Mouse (Mus musculus) stomach, embryonic 16.5 days (tissue): ENCODE measurements at regions not wholly inside any gene's neighbourhood (a gene's known extent, or its start where the extent isn't known, plus 50 kb on each side); places are given as distances from the start of the nearest gene placed in this dataset.

Source experiments
- ATAC-seq: fragments of 200-750 bp; cut with Nextera tagmentation; 2 replicates; pipeline ENCODE4 v1.8.0; 2017; ENCODE audit warnings: moderate number of reproducible peaks, moderate TSS enrichment; ENCODE audit not compliant: insufficient read depth, low FRiP score
- H3K27ac ChIP-seq: fragments of 300-500 bp; sonication (generic); 2 replicates; pipeline ENCODE4 v1.5.1; 2014; ENCODE audit warnings: low read length
- H3K27me3 ChIP-seq: fragments of 300-500 bp; sonication (generic); 2 replicates; pipeline ENCODE4 v1.6.1; 2014; ENCODE audit warnings: low read length, control low read depth, mixed read lengths; ENCODE audit not compliant: control insufficient read depth, insufficient read depth
- H3K36me3 ChIP-seq: fragments of 300-500 bp; sonication (generic); 2 replicates; pipeline ENCODE4 v1.6.1; 2014; ENCODE audit warnings: low read length; ENCODE audit not compliant: control insufficient read depth, insufficient read depth
- H3K4me1 ChIP-seq: fragments of 300-500 bp; sonication (generic); 2 replicates; pipeline ENCODE4 v1.6.1; 2014; ENCODE audit warnings: low read length, control low read depth, mixed read lengths; ENCODE audit not compliant: control insufficient read depth, insufficient read depth
- H3K4me2 ChIP-seq: fragments of 300-500 bp; sonication (generic); 2 replicates; pipeline ENCODE4 v1.6.1; 2014; ENCODE audit warnings: low read depth, low read length, mixed read lengths
- H3K4me3 ChIP-seq: fragments of 300-500 bp; sonication (generic); replicated peaks from 2 replicates; pipeline ENCODE4 v1.5.1; 2014; ENCODE audit warnings: mild to moderate bottlenecking, low read length
- H3K9ac ChIP-seq: fragments of 300-500 bp; sonication (generic); 2 replicates; pipeline ENCODE4 v1.6.1; 2014; ENCODE audit warnings: low read length
- H3K9me3 ChIP-seq: fragments of 300-500 bp; sonication (generic); replicated peaks from 2 replicates; pipeline ENCODE4 v1.6.1; 2016; ENCODE audit warnings: low read length, control low read depth; ENCODE audit not compliant: control insufficient read depth
- WGBS: fragments of 180-500 bp; shearing (Covaris S2); extraction: QIAGEN DNeasy Blood & Tissue Kit; methylation state at CpG from one replicate; pipeline ENCODE4 v1.1.7; 2014; 5-methylcytosine and 5-hydroxymethylcytosine counted together

DNA sequence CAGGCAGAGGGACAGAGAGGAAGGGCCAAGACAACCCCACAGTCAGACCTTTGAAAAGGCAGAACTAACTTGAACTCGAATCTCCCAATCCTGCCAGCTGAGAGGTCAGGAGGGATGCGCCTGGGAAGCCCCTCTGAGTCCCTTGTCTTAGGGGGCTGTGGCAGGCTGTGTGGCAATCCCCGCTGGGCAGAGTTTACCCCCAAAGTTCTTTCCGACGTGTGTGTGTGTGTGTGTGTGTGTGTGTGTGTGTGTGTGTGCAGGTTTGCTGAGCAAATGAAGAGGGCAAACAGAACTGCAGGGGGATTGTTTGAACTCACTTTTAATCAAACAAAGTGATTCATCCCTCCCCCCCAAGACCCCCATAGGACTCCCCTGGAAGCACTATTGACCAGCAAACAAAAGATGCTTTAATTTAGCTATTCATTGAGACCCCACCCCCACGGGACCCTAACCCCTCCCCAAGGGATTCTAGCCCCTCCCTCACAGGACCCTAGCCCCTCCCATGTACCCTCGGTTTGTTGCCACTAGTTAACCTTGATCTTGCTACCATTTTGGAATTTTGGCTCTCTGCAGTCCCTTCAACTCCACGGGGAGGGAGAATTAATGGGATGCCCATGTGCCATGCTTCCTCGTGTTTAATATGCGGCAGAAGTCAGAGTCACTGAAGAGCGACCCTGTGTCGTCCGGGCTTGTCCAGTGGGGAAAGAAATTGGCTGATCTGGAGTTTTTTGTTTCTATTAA, 143.4 kb upstream of the Gli2 start:
- Histone ChIP-seq H3K4me3 (no peak overlapping the region), H3K27me3 (no peaks in the 10 kb centered on the region), H3K9me3 (no peaks in the 10 kb centered on the region), H3K27ac (0 out of 2 replicates have a peak overlapping the region, but pooled peaks have one; percentile 0), H3K4me1 (no peaks in the 10 kb centered on the region), H3K36me3 (no peaks in the 10 kb centered on the region), H3K4me2 (peak overlapping the region; percentile 0; the same call in 1 of the 2 replicates), H3K9ac (no peak overlapping the region)
- 50% methylated on average over 13 of the region's 13 CpGs for WGBS
- ATAC-seq = peak; percentile 41; the same call in 1 of the 2 replicates

DNA sequence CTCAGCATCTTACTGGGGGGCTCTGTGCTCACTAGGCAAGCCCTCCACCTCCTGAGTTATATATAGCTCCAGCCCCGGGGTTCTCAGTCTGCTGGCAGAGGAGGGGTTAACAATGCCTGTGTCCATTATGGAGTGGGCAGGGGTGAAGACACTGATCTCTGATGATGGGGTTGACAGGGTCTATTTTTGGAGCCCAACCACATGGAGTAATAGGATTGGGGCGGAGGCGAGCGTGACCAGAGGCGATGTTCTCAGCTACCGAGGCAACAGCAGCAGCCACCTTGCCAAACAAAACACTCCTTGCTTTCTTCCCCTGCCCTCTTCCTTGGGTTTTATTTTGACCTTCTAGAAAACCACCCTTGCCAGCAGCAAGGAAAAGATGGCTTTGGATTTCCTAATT, 141.1 kb upstream of the Gli2 start:
- WGBS = 49% methylated on average over 6 of the region's 6 CpGs
- H3K36me3 ChIP-seq = no peaks in the 10 kb centered on the region
- no peaks in the 10 kb centered on the region for H3K9me3 ChIP-seq
- no peak overlapping the region for H3K4me3 ChIP-seq
- no peak overlapping the region for H3K27ac ChIP-seq
- no peaks in the 10 kb centered on the region for H3K27me3 ChIP-seq
- no peak overlapping the region for H3K9ac ChIP-seq
- no peaks in the 10 kb centered on the region; the same call in 1 of the 2 replicates for H3K4me1 ChIP-seq
- no peak overlapping the region for H3K4me2 ChIP-seq
- ATAC-seq = no peak

DNA sequence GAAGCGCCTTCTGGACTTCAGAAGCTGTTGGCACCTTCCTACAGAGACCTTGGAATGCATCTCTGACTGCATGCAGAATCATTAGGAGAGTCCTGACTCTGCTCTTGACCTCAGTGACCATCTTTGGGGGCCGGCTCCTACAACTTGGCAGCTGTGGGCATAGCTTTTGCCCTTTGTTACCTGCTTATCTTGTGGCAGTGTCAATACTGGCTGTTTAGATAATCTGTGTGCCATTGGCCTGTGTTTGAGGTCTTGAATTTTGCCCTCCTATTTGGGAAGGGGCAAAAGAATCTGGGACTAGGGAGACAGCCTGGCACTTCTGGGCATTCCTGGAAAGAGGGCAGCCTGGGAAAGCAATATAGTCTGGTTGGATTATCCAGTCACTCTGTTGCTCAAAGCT, 137.8 kb upstream of the Gli2 start:
- Histone ChIP-seq H3K9me3 (no peaks in the 10 kb centered on the region), H3K27ac (no peak overlapping the region), H3K27me3 (no peaks in the 10 kb centered on the region), H3K4me2 (no peak overlapping the region), H3K36me3 (no peaks in the 10 kb centered on the region), H3K4me1 (no peaks in the 10 kb centered on the region; the same call in 1 of the 2 replicates), H3K9ac (no peak overlapping the region), H3K4me3 (no peak overlapping the region)
- ATAC-seq = no peak
- WGBS = 74% methylated on average over 2 of the region's 2 CpGs

DNA sequence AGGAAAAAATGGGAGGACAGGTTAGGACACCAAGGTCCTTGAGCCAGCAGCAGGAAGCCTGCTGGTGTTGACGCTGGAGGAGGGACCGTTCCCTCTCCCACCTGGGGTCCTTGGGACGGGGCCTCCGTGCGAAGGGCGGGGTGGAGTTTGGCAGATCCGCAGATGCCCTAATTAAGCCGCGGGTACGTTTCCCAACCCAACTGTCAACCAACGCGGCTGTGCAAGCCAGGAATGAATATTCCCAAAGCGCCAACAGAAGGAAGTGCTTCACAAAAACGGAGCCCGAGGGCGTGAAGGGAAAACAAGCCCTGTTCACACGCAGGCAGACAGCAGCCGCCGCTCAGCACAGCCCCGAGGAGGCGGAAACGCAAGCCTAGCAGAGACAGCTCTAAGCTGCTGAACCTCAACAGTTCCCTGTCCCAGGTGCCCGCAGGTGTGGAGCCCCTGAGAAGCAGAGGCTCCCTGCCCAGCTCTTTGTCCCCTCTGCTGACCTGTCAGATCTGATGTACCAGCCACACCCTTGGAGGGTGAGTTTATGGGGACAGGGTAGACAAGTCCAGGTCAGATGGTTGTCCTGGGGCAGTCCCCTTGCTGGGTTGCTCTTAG, 136.1 kb upstream of the Gli2 start:
- peak overlapping the region; percentile 37 for H3K9ac ChIP-seq
- H3K27me3 ChIP-seq = 0 out of 2 replicates have a peak, but pooled peaks cover 2% of the 10 kb centered on the region
- no peak overlapping the region for H3K27ac ChIP-seq
- H3K9me3 ChIP-seq = no peaks in the 10 kb centered on the region
- peak overlapping the region; percentile 53 for H3K4me2 ChIP-seq
- no peaks in the 10 kb centered on the region for H3K36me3 ChIP-seq
- H3K4me3 ChIP-seq = peak overlapping the region; percentile 32
- no peaks in the 10 kb centered on the region; the same call in 1 of the 2 replicates for H3K4me1 ChIP-seq
- ATAC-seq = no peak
- 2% methylated on average over 23 of the region's 23 CpGs for WGBS

DNA sequence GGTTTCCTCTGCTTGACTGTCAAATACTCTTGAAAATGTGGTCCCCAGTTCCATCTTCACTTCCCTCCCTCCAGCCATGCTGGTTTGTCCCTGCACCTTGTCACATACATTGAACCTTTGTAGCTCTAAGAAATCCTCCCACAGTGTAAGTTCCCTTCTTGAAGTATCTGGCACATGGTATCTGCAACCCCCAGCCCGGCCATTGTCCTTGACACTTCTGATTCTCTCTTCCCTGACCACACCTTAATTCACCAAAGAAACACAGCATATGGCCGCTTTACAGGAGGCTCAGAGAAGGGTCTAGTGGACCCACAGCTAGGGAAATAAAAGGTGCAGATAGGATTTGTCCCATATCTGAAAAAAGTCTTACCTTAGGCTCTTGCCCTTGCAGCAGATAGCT, 133.9 kb upstream of the Gli2 start:
- WGBS = 67% methylated on average over 2 of the region's 2 CpGs
- Histone ChIP-seq H3K4me1 (no peaks in the 10 kb centered on the region; the same call in 1 of the 2 replicates), H3K27ac (no peak overlapping the region)

DNA sequence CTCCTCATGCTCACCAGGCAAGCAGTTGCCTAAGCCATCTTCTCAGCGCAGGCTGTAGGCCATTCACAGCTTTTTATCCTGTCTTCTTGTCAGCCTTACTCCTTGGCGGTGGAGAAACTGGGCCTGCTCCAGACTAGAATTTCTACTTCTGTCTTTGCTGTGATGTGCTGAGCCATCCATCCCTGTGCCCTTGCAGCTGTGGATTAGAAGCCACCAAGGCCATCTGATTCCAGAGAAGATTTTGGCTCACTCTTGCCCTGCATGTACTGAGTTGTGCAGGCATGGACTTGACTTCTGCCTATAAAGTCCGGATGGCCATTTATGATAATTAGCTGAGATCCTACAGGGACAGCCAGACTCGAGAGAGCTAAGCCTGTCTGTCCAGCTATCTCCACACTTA, 133.4 kb upstream of the Gli2 start:
- Histone ChIP-seq H3K27me3 (0 out of 2 replicates have a peak, but pooled peaks cover 3% of the 10 kb centered on the region), H3K36me3 (no peaks in the 10 kb centered on the region), H3K4me2 (no peak overlapping the region), H3K27ac (no peak overlapping the region), H3K9ac (no peak overlapping the region), H3K4me3 (no peak overlapping the region), H3K4me1 (no peaks in the 10 kb centered on the region; the same call in 1 of the 2 replicates), H3K9me3 (no peaks in the 10 kb centered on the region)
- WGBS = 80% methylated on average over 4 of the region's 4 CpGs
- ATAC-seq = no peak

More for the DNA sequence above, 133.9 kb upstream of the Gli2 start:
- H3K4me3 ChIP-seq = no peak overlapping the region
- no peak for ATAC-seq
- no peak overlapping the region for H3K9ac ChIP-seq
- no peak overlapping the region for H3K4me2 ChIP-seq
- no peaks in the 10 kb centered on the region for H3K9me3 ChIP-seq
- H3K27me3 ChIP-seq = 0 out of 2 replicates have a peak, but pooled peaks cover 3% of the 10 kb centered on the region
- H3K36me3 ChIP-seq = no peaks in the 10 kb centered on the region

DNA sequence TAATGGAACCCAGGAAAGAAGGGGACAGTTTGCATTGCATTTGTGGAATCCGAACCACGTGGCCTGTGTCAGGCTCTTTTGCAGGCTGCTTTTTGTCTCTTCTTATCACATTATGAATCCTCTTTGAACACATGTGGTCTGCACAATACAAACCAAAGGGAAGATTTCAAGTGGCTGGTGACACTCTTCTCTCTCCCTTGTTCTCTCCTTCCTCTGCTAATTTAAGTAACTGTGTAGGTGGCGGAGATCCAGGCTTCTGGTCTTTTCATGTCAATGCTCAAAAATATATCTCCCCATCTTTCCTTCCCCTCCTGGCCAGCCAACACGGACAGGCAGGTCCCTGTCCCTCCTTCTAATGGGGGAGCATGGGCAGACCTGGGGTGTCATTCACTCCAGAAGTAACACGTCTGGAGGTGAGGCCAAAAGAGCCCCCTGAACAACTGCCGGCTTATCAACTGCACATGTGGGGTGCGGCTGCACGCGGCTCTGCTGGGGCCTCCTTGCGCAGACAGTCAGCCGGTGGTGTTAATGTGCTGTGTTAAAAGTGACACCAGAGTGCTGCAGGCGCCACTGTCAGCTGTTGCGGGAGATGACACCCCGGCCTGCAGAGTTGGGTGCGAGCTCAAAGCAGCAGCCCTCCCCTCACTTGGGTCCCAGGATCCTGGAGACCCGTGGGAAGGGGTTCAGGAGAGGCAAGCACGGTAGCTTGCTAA, 130.3 kb upstream of the Gli2 start:
- H3K4me1 ChIP-seq = no peaks in the 10 kb centered on the region
- H3K4me2 ChIP-seq = no peak overlapping the region
- WGBS = 52% methylated on average over 17 of the region's 17 CpGs
- H3K27me3 ChIP-seq = 0 out of 2 replicates have a peak, but pooled peaks cover 3% of the 10 kb centered on the region
- no peak for ATAC-seq
- H3K36me3 ChIP-seq = no peaks in the 10 kb centered on the region
- H3K4me3 ChIP-seq = no peak overlapping the region
- H3K9ac ChIP-seq = no peak overlapping the region
- H3K27ac ChIP-seq = no peak overlapping the region
- H3K9me3 ChIP-seq = no peaks in the 10 kb centered on the region

DNA sequence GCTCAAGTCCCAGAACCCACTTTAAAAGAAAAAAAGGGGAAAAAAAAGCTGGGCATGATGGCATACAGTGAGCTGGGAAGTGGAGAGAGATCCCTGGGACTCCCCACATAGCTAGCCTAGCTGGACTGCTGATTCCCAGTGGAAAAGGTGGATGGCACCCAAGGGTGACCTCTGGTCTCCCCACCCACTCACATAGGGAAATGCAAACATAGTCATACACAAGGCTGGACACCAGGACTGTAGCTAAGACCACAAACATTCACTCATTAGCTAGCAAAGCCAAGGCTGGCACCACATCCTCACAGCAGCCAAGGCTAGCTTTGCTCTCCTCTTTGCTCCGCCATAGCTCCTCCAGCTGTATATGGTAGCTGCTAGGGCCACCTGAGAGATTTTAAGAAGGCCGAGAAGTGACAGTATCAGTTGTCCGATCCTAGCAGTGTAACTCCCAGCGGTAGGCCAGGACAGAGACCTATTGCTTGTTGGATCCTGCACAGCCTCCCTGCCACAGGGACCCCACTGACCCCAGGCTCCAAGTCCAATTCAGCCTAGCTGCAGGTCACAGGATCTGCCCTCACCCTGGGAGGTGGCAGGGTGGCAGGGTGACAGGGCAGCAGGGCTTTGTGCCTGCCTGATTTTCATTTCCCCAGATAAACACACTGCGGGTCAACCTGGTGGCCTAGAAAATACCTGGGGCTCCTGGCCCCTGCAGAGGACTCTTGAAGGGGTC, 119.8 kb upstream of the Gli2 start:
- H3K4me2 ChIP-seq = no peak overlapping the region
- no peaks in the 10 kb centered on the region for H3K27me3 ChIP-seq
- H3K9me3 ChIP-seq = no peaks in the 10 kb centered on the region
- no peaks in the 10 kb centered on the region for H3K36me3 ChIP-seq
- H3K9ac ChIP-seq = no peak overlapping the region
- peak; percentile 23; the same call in 1 of the 2 replicates for ATAC-seq
- WGBS = 84% methylated on average over 5 of the region's 5 CpGs
- no peaks in the 10 kb centered on the region for H3K4me1 ChIP-seq
- no peak overlapping the region for H3K27ac ChIP-seq
- no peak overlapping the region for H3K4me3 ChIP-seq
